Mouse (Mus musculus) midbrain, embryonic 10.5 days (tissue): ENCODE results near the gene Msl1. TPM values are rescaled to one million over a fixed set of nuclear protein-coding genes. Genes with fewer than 3 reads are reported as not detected.

Experiments
- DNase-seq: peaks from one replicate; pipeline ENCODE4 v3.0.0-alpha.2; 2017; ENCODE audit warnings: low spot score
- H3K27ac ChIP-seq: fragments of 300-500 bp; sonication (generic); replicated peaks from 2 replicates; pipeline ENCODE4 v1.5.1; 2016; ENCODE audit warnings: mild to moderate bottlenecking
- H3K27me3 ChIP-seq: fragments of 300-500 bp; sonication (generic); 2 replicates; pipeline ENCODE4 v1.6.1; 2016; ENCODE audit warnings: low read depth, mild to moderate bottlenecking; ENCODE audit not compliant: poor library complexity, severe bottlenecking
- H3K36me3 ChIP-seq: fragments of 300-500 bp; sonication (generic); 2 replicates; pipeline ENCODE4 v1.6.1; 2016; ENCODE audit warnings: mild to moderate bottlenecking, moderate library complexity
- H3K4me1 ChIP-seq: fragments of 300-500 bp; sonication (generic); 2 replicates; pipeline ENCODE4 v1.6.1; 2016
- H3K4me3 ChIP-seq: fragments of 300-500 bp; sonication (generic); 2 replicates; pipeline ENCODE4 v1.5.1; 2016; ENCODE audit warnings: mild to moderate bottlenecking, moderate library complexity
- H3K9me3 ChIP-seq: fragments of 300-500 bp; sonication (generic); replicated peaks from 2 replicates; pipeline ENCODE4 v1.6.1; 2016; ENCODE audit warnings: mild to moderate bottlenecking
- WGBS: fragments of 180-500 bp; shearing (Covaris S2); methylation state at CpG from one replicate; pipeline ENCODE4 v1.1.7; 2016; 5-methylcytosine and 5-hydroxymethylcytosine counted together
- polyA plus RNA-seq: library from polyadenylated mRNA; unstranded; fragments of >200 nt; fragmentation: Nextera tagmentation; extraction: Ambion mirVana; gene quantifications from 2 replicates; pipeline ENCODE4 v1.2.1, GENCODE M21; 2016

The Msl1 gene
- polyA plus RNA-seq, 1 experiment from 2014 or later, result 22.9 TPM

GRCm38 (mm10) chr11:98766816-98767215, 28.5 kb upstream of the Msl1 start:
- H3K36me3 ChIP-seq, result peaks cover 56% of the 10 kb centered on the region
- 62% methylated on average over 5 of the region's 5 CpGs for WGBS
- no peak for DNase-seq
- H3K4me3 ChIP-seq, result peak overlapping the region; percentile 50; the same call in 1 of the 2 replicates
- no peaks in the 10 kb centered on the region for H3K9me3 ChIP-seq
- no peaks in the 10 kb centered on the region for H3K27me3 ChIP-seq
- H3K27ac ChIP-seq, result peak overlapping the region; percentile 79
- H3K4me1 ChIP-seq, result peaks cover 52% of the 10 kb centered on the region

- Histone ChIP-seq H3K27me3 (no peaks in the 10 kb centered on the region), H3K4me1 (peaks cover 53% of the 10 kb centered on the region), H3K9me3 (no peaks in the 10 kb centered on the region), H3K36me3 (peaks cover 52% of the 10 kb centered on the region), H3K27ac (peak overlapping the region; percentile 79), H3K4me3 (peak overlapping the region; percentile 50; the same call in 1 of the 2 replicates)
- no peak for DNase-seq
- 21% methylated on average over 9 of the region's 9 CpGs for WGBS
Observed at GRCm38 (mm10) chr11:98767276-98767675, 28.0 kb upstream of the Msl1 start.

GRCm38 (mm10) chr11:98767713-98768112, 27.6 kb upstream of the Msl1 start:
- WGBS, result 32% methylated on average over 4 of the region's 4 CpGs
- H3K4me3 ChIP-seq, result peak overlapping the region; percentile 50
- no peaks in the 10 kb centered on the region for H3K9me3 ChIP-seq
- no peaks in the 10 kb centered on the region for H3K27me3 ChIP-seq
- peak overlapping the region; percentile 84 for H3K27ac ChIP-seq
- H3K36me3 ChIP-seq, result peaks cover 50% of the 10 kb centered on the region
- no peak for DNase-seq
- H3K4me1 ChIP-seq, result peaks cover 55% of the 10 kb centered on the region

GRCm38 (mm10) chr11:98768127-98769006, 26.9 kb upstream of the Msl1 start:
- peaks cover 60% of the 10 kb centered on the region for H3K4me1 ChIP-seq
- WGBS, result 27% methylated on average over 39 of the region's 39 CpGs
- H3K27ac ChIP-seq, result peak overlapping the region; percentile 84
- H3K36me3 ChIP-seq, result peaks cover 44% of the 10 kb centered on the region
- H3K27me3 ChIP-seq, result no peaks in the 10 kb centered on the region
- H3K9me3 ChIP-seq, result no peaks in the 10 kb centered on the region
- peak overlapping the region; percentile 50 for H3K4me3 ChIP-seq
- no peak for DNase-seq

GRCm38 (mm10) chr11:98769007-98769954, 26.0 kb upstream of the Msl1 start:
- Histone ChIP-seq H3K27ac (0 out of 2 replicates have a peak overlapping the region, but pooled peaks have one; percentile 84), H3K27me3 (peaks cover under 1% of the 10 kb centered on the region; the same call in 1 of the 2 replicates), H3K9me3 (no peaks in the 10 kb centered on the region), H3K4me1 (peaks cover 67% of the 10 kb centered on the region), H3K4me3 (peak overlapping the region; percentile 50; the same call in 1 of the 2 replicates), H3K36me3 (peaks cover 35% of the 10 kb centered on the region)
- WGBS, result 91% methylated on average over 25 of the region's 25 CpGs
- DNase-seq, result no peak

- WGBS, result 94% methylated on average over 26 of the region's 26 CpGs
- DNase-seq, result no peak
- Histone ChIP-seq H3K4me1 (peaks cover 76% of the 10 kb centered on the region), H3K27me3 (peaks cover 8% of the 10 kb centered on the region; the same call in 1 of the 2 replicates), H3K27ac (no peak overlapping the region), H3K36me3 (peaks cover 26% of the 10 kb centered on the region), H3K9me3 (no peaks in the 10 kb centered on the region), H3K4me3 (no peak overlapping the region)
Observed at GRCm38 (mm10) chr11:98770096-98770975, 25.0 kb upstream of the Msl1 start.

- H3K27ac ChIP-seq, result no peak overlapping the region
- peaks cover 8% of the 10 kb centered on the region; the same call in 1 of the 2 replicates for H3K27me3 ChIP-seq
- H3K9me3 ChIP-seq, result no peaks in the 10 kb centered on the region
- 93% methylated on average over 18 of the region's 18 CpGs for WGBS
- DNase-seq, result no peak
- H3K36me3 ChIP-seq, result peaks cover 23% of the 10 kb centered on the region
- H3K4me3 ChIP-seq, result no peak overlapping the region
- peaks cover 76% of the 10 kb centered on the region for H3K4me1 ChIP-seq
Observed at GRCm38 (mm10) chr11:98771131-98771530, 24.2 kb upstream of the Msl1 start.

GRCm38 (mm10) chr11:98771844-98772525, 23.3 kb upstream of the Msl1 start:
- no peak for DNase-seq
- peaks cover 8% of the 10 kb centered on the region; the same call in 1 of the 2 replicates for H3K27me3 ChIP-seq
- H3K4me1 ChIP-seq, result peaks cover 76% of the 10 kb centered on the region
- H3K36me3 ChIP-seq, result peaks cover 23% of the 10 kb centered on the region
- 93% methylated on average over 11 of the region's 11 CpGs for WGBS
- H3K9me3 ChIP-seq, result no peaks in the 10 kb centered on the region
- H3K4me3 ChIP-seq, result no peak overlapping the region
- no peak overlapping the region for H3K27ac ChIP-seq

GRCm38 (mm10) chr11:98772667-98773171, 22.6 kb upstream of the Msl1 start:
- no peaks in the 10 kb centered on the region for H3K9me3 ChIP-seq
- 86% methylated on average over 8 of the region's 8 CpGs for WGBS
- peaks cover 23% of the 10 kb centered on the region for H3K36me3 ChIP-seq
- DNase-seq, result no peak
- peaks cover 8% of the 10 kb centered on the region; the same call in 1 of the 2 replicates for H3K27me3 ChIP-seq
- H3K27ac ChIP-seq, result no peak overlapping the region
- peaks cover 74% of the 10 kb centered on the region for H3K4me1 ChIP-seq
- no peak overlapping the region for H3K4me3 ChIP-seq

GRCm38 (mm10) chr11:98773635-98774295, 21.6 kb upstream of the Msl1 start:
- Histone ChIP-seq H3K4me3 (peak overlapping the region; percentile 56), H3K36me3 (peaks cover 22% of the 10 kb centered on the region), H3K4me1 (peaks cover 66% of the 10 kb centered on the region), H3K27me3 (peaks cover 8% of the 10 kb centered on the region; the same call in 1 of the 2 replicates), H3K9me3 (no peaks in the 10 kb centered on the region), H3K27ac (peak overlapping the region; percentile 83)
- peak; percentile 94 for DNase-seq
- 2% methylated on average over 37 of the region's 37 CpGs for WGBS
